Mouse (Mus musculus): ENCODE data around the gene Gm49416. TPM values are rescaled to one million over a fixed set of nuclear protein-coding genes. Genes with fewer than 3 reads are reported as not detected.

The Gm49416 gene
- not detected in 2 replicates for polyA plus RNA-seq (2015; fragmentation: Nextera tagmentation; extraction: Ambion mirVana)

DNA sequence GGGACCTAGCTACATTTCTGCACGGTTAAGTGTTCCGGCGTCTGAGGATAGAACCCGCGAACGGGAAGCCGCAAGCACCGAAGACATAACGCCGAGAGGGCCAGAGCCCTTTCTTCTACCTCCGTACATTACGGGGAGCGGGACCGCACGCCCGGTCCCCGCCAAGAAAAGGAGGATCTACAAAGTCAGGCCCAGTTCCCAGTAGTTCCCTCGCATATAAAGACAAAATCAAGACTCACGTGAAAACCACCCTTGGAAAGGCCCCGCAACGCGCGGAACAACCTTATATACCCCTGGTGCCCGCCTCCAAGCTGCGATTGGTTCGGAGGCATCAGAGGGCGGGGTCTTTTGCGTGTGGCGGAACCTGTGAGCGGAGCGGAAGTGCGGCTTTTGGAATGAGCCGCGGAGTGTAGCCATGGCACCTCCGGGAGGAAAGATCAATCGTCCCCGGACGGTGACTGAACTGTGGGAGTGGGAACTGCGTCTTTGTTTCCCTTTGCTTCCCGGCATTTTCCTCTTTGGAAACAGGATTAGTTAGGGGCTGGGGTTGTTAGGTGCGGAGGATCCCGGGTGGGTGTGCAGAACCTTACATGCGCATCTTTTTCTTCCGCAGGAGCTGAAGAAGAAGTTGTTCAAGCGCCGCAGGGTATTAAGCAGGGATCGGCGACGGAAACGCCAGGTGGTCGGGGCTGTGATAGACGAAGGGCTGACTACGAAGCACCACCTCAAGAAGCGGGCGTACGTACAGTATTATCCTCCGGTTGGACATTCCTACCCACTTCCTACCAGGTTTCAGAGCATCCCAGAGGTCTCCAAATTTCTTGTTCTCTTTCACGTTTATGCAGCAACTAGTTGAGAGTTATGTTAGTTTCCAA lies at the start of gene Gm49416, which contains the start of gene 1810009A15Rik:
Gene Gm49416, plus strand, starts transcription at position 416 of the 875 bp plus-strand sequence.
Gene 1810009A15Rik, plus strand, starts transcription at position 343 of the 875 bp plus-strand sequence.
- no peaks in the 10 kb centered on the region for H3K9me3 ChIP-seq (replicated peaks)
- ATAC-seq (replicated peaks; ENCODE audit: insufficient number of reproducible peaks, insufficient read depth, low FRiP score, low read depth), result peak; percentile 93
- H3K36me3 ChIP-seq, result peaks cover 9% of the 10 kb centered on the region; the same call in 1 of the 2 replicates
- H3K27me3 ChIP-seq, result no peaks in the 10 kb centered on the region
- H3K4me2 ChIP-seq, result peak within 1 kb of the TSS; percentile 81
- WGBS, result under 1% methylated on average over 58 of the region's 58 CpGs
- peak within 1 kb of the TSS; percentile 86 for H3K27ac ChIP-seq
- H3K9ac ChIP-seq, result peak within 1 kb of the TSS; percentile 86
- peak within 1 kb of the TSS; percentile 84 for H3K4me3 ChIP-seq
- H3K4me1 ChIP-seq (replicated peaks), result peaks cover 12% of the 10 kb centered on the region

DNA sequence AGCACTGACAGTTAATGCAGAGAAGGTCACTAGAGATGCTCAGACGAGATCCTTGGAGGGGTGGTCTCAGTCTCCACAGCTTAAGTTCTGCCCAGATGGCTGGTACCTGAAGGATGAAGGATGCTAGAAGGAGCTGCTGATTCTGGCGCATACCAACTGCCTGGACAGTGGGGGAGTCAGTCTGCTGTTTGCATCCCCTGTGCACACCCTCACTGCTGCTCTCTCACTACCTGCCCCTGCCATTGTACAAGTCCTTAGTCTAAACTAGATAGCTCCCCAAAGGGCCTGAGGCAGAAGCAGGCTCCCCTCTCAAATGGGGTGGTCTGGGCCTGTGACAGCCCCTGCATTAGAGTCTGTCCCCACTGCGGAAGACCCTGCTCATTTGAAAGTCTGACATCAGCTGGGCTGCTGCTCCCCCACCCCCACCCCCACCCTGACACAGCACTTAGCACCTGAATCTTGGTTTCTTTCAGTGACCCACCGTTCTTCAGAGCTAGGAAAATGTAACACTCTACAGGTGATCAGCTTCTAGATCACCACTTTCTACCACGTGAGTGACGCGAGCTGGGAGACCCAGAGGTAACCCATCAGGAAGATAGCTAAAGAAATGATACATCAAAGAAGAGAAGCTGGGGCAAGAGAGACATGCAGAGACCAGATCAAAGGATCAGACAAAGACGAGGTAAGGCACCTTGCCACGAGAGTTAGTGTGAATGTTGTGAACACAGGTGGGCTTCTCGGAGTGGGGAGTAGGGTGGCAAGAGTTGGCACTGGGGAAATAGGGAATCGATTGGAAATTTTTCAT lies 49.4 kb upstream of the Gm49416 start, which contains the start of gene Gng3:
Gene Gng3, minus strand, starts transcription at position 92 of the 805 bp plus-strand sequence.
- WGBS, result 66% methylated on average over 11 of the region's 11 CpGs
- H3K9me3 ChIP-seq (replicated peaks), result no peaks in the 10 kb centered on the region
- peak within 1 kb of the TSS; percentile 76 for H3K9ac ChIP-seq
- H3K4me1 ChIP-seq (replicated peaks), result peaks cover 33% of the 10 kb centered on the region
- H3K4me3 ChIP-seq, result peak within 1 kb of the TSS; percentile 65
- H3K27me3 ChIP-seq, result no peaks in the 10 kb centered on the region
- H3K4me2 ChIP-seq, result peak within 1 kb of the TSS; percentile 95
- ATAC-seq (replicated peaks; ENCODE audit: insufficient number of reproducible peaks, insufficient read depth, low FRiP score, low read depth), result 0 out of 2 replicates have a peak, but pooled peaks have one; percentile 2
- H3K36me3 ChIP-seq, result peaks cover 17% of the 10 kb centered on the region; the same call in 1 of the 2 replicates
- peak within 1 kb of the TSS; percentile 97 for H3K27ac ChIP-seq

DNA sequence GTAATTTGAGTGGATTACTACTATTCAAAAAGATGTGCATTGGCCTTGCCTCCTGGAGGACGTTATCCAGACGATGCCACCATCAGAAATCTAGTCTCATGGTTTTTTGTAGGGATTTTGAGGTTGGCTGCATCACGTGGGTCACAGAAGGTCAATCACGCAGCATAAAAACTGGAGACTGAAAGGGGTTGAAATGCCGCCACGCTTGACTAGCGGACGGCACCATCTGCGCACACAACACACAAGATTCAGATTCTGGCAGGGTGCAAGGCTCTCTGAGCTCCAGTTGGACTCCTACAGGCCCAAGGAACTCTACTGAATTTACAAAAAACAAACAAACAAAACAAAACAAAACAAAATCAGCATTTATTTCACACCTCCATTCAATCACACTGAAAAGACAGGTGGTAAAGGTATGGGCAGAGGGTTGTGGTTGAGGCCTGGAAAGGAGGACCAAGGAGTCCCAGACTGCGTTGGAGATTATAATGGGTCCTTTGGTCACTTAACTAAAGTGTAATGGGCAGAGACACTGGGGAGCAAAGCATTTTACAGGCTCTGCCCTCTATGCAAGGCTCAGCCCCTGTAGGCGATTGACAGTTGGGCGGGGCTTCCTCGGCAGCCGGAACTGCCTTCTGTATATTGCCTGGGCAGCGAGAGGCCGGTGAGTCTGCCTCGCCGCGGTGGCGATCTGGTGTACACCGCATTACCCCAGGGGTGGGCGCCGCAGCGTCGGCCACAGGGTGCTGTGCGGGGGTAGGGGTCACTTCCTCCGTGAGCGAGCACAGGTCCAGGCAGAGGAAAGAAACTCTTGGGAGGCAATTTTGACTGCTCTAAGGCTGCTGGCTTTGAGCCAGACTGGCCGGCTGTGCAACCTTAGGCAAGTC lies 48.6 kb upstream of the Gm49416 start:
- Histone ChIP-seq H3K27me3 (no peaks in the 10 kb centered on the region), H3K4me1 (replicated peaks) (peaks cover 33% of the 10 kb centered on the region), H3K9ac (peak overlapping the region; percentile 68), H3K4me3 (peak overlapping the region; percentile 64), H3K9me3 (replicated peaks) (no peaks in the 10 kb centered on the region), H3K27ac (no peak overlapping the region), H3K36me3 (peaks cover 10% of the 10 kb centered on the region; the same call in 1 of the 2 replicates), H3K4me2 (peak overlapping the region; percentile 84)
- ATAC-seq (replicated peaks; ENCODE audit: insufficient number of reproducible peaks, insufficient read depth, low FRiP score, low read depth), result peak; percentile 36
- WGBS, result 26% methylated on average over 29 of the region's 29 CpGs

DNA sequence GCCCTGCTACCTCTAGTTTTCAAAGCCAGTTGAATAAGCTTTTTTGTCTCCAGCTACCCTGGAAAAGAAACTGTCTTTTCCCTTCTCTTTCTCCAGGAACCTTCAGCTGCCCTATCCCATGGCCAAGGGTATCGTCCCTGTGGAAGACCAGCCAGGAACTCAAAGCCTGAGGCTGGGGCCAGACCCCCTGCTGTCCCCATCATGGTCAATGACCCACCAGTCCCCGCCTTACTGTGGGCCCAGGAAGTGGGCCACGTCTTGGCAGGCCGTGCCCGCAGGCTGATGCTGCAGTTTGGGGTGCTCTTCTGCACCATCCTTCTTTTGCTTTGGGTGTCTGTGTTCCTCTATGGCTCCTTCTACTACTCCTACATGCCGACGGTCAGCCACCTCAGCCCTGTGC lies 47.7 kb upstream of the Gm49416 start:
- no peak overlapping the region for H3K27ac ChIP-seq
- H3K9ac ChIP-seq, result peak overlapping the region; percentile 68; the same call in 1 of the 2 replicates
- peaks cover 33% of the 10 kb centered on the region for H3K4me1 ChIP-seq (replicated peaks)
- no peak for ATAC-seq (replicated peaks; ENCODE audit: insufficient number of reproducible peaks, insufficient read depth, low FRiP score, low read depth)
- H3K4me3 ChIP-seq, result peak overlapping the region; percentile 64
- peaks cover 14% of the 10 kb centered on the region for H3K36me3 ChIP-seq
- H3K27me3 ChIP-seq, result no peaks in the 10 kb centered on the region
- H3K4me2 ChIP-seq, result peak overlapping the region; percentile 84
- no peaks in the 10 kb centered on the region for H3K9me3 ChIP-seq (replicated peaks)
- whole genome bisulfite sequencing, result 93% methylated on average over 7 of the region's 7 CpGs

DNA sequence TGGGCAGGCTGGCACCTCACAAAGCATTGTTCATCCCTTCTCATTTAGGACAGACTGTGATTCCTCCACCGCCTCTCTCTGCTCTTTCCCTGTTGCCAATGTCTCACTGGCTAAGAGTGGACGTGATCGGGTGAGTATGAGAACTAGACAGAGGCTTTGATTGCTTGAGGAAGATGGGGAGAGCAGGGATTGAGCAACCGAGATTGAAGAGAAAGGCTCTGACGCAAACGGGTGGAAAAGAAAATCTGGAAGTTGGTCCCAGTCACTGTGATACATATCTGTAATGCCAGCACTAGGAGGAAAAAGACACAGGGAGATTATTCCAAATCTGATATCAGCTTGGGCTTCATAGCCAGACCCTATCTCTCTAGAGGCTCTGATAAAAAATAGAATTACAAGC lies 45.8 kb upstream of the Gm49416 start:
- 82% methylated on average over 6 of the region's 6 CpGs for WGBS
- H3K9me3 ChIP-seq (replicated peaks), result no peaks in the 10 kb centered on the region
- peaks cover 32% of the 10 kb centered on the region for H3K36me3 ChIP-seq
- H3K9ac ChIP-seq, result no peak overlapping the region
- no peak for ATAC-seq (replicated peaks; ENCODE audit: insufficient number of reproducible peaks, insufficient read depth, low FRiP score, low read depth)
- no peak overlapping the region for H3K4me3 ChIP-seq
- H3K27me3 ChIP-seq, result no peaks in the 10 kb centered on the region
- no peak overlapping the region for H3K27ac ChIP-seq
- peaks cover 31% of the 10 kb centered on the region for H3K4me1 ChIP-seq (replicated peaks)
- no peak overlapping the region for H3K4me2 ChIP-seq

DNA sequence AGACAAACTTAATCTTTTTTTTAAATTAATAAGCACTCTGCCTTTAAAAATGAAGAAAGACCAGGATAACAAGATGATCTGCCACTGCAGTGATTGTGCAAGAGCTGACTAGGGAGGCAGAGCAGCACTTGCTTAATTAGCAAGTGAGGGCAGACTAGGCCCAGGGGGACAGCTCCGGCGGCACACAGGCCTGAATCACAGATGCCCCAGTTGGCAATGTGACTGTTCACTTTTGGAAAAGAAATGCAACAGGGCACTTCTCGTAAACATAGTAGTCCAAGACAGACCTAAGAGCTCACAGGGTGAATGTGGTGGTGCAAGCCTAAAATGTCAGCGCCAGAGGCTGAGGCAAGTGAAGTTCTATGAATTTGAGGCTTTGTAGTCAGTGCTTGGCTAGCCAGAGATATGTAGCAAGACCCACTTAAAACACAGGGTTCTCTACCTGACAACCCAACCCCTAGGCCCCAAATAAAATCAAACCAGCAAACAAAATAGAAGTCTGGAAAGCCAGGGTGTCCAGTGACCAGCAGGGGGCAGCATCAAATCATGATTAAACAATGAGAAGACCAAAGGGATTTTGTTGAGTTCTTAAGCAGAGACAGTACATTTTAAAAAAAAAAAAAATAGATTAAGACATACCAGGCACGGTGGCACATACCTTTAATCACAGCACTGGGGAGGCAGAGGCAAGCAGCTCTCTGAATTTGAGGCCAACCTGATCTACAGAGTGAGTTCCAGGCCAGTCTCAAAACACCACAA lies 44.2 kb upstream of the Gm49416 start:
- Histone ChIP-seq H3K27me3 (no peaks in the 10 kb centered on the region), H3K36me3 (peaks cover 37% of the 10 kb centered on the region), H3K4me2 (no peak overlapping the region), H3K4me3 (no peak overlapping the region), H3K9me3 (replicated peaks) (no peaks in the 10 kb centered on the region), H3K27ac (no peak overlapping the region), H3K4me1 (replicated peaks) (peaks cover 15% of the 10 kb centered on the region), H3K9ac (no peak overlapping the region)
- WGBS, result 56% methylated on average over 5 of the region's 5 CpGs
- no peak for ATAC-seq (replicated peaks; ENCODE audit: insufficient number of reproducible peaks, insufficient read depth, low FRiP score, low read depth)

DNA sequence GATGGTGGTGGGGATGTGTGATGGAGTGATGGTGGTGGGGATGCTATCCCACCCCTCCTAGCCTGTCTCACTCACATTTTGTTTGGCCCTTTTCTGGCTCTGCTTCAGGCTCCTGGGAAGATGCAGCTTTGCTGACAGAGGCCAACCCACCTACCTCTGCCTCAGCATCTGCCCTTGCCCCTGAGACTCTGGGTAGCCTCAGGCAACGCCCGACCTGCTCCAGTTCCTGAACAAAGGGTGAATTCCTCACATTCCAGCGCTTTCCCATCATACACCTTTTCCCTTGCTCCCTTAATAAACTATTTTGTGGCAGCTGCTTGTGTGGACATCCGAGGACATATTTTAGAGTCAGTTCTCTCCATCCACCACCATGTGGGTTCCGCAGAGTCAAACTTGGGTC lies 40.4 kb upstream of the Gm49416 start:
- no peak for ATAC-seq (replicated peaks; ENCODE audit: insufficient number of reproducible peaks, insufficient read depth, low FRiP score, low read depth)
- Histone ChIP-seq H3K4me3 (no peak overlapping the region), H3K36me3 (peaks cover 27% of the 10 kb centered on the region), H3K27ac (no peak overlapping the region), H3K9me3 (replicated peaks) (no peaks in the 10 kb centered on the region), H3K4me2 (no peak overlapping the region), H3K27me3 (no peaks in the 10 kb centered on the region), H3K4me1 (replicated peaks) (peaks cover 13% of the 10 kb centered on the region), H3K9ac (no peak overlapping the region)
- WGBS, result 72% methylated on average over 5 of the region's 5 CpGs

DNA sequence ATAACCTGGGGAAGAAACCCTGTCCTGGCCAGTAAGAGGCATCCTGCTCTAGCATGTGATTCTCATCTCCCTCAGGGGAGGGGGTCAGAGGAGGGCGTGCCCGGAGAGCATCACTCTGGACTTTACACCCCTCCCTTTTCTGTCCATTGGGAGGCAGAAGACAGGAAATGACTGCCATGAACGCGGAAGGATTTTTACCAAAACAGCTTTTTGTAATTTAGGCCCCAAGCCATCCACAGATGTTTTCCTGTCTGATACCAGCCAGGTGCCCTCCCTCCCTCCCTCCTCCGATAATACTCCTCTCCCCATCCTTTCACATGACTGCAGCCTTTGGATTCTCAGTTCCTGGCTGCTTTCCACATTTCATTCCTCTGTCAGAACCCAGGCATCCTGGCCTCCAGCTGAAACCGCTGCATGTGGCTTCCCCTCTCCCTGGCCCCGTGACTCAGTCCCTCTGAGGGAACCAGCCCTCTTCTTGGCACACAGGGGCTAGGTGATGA lies 38.3 kb upstream of the Gm49416 start, which contains the start of gene Lrrn4cl:
Gene Lrrn4cl, plus strand, starts transcription at position 367 of the 500 bp plus-strand sequence.
- no peak within 1 kb of the TSS for H3K4me3 ChIP-seq
- peak within 1 kb of the TSS; percentile 53 for H3K27ac ChIP-seq
- 21% methylated on average over 7 of the region's 7 CpGs for WGBS
- H3K9me3 ChIP-seq (replicated peaks), result no peaks in the 10 kb centered on the region
- no peaks in the 10 kb centered on the region for H3K27me3 ChIP-seq
- H3K4me2 ChIP-seq, result peak within 1 kb of the TSS; percentile 28; the same call in 1 of the 2 replicates
- peaks cover 27% of the 10 kb centered on the region for H3K36me3 ChIP-seq
- ATAC-seq (replicated peaks; ENCODE audit: insufficient number of reproducible peaks, insufficient read depth, low FRiP score, low read depth), result peak; percentile 60; the same call in 1 of the 2 replicates
- 0 out of 2 replicates have a peak within 1 kb of the TSS, but pooled peaks have one; percentile 7 for H3K9ac ChIP-seq
- peaks cover 13% of the 10 kb centered on the region for H3K4me1 ChIP-seq (replicated peaks)

DNA sequence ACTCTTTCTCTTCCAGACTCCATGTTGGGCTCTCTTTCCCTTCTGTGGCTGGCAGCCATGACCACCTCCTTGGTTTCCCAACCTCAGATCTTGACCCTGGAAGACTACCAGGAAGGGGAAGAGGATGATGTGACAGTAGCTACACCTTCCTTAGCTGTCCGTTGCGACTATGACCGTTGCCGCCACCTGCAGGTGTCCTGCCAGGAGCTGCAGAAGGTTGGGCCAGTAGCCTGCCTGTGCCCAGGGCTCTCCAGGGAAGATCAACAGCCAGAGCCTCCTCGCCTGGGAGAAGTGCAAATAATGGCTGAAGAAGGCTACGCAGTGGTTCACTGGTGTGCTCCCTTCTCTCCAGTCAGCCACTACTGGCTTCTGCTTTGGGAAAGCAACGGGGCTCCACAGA lies 37.1 kb upstream of the Gm49416 start:
- Histone ChIP-seq H3K27me3 (no peaks in the 10 kb centered on the region), H3K36me3 (peaks cover 17% of the 10 kb centered on the region), H3K9me3 (replicated peaks) (no peaks in the 10 kb centered on the region), H3K4me3 (no peak overlapping the region), H3K27ac (no peak overlapping the region), H3K4me1 (replicated peaks) (peaks cover 13% of the 10 kb centered on the region), H3K9ac (no peak overlapping the region), H3K4me2 (no peak overlapping the region)
- no peak for ATAC-seq (replicated peaks; ENCODE audit: insufficient number of reproducible peaks, insufficient read depth, low FRiP score, low read depth)
- WGBS, result 48% methylated on average over 7 of the region's 7 CpGs

Measured in heart, embryonic 15.5 days (tissue).